Mouse (Mus musculus) liver, postnatal 0 days (tissue): ENCODE data around the gene Gm20388.

ENCODE experiments used
- CTCF ChIP-seq: sonication (generic); IDR thresholded peaks from 2 replicates; pipeline ENCODE4 v1.5.1; 2016; ENCODE audit warnings: antibody characterized with exemption, low read depth
- EP300 ChIP-seq: IDR thresholded peaks from 2 replicates; pipeline ENCODE4 v1.6.1; 2016; ENCODE audit warnings: antibody characterized with exemption, low read depth, mild to moderate bottlenecking

DNA sequence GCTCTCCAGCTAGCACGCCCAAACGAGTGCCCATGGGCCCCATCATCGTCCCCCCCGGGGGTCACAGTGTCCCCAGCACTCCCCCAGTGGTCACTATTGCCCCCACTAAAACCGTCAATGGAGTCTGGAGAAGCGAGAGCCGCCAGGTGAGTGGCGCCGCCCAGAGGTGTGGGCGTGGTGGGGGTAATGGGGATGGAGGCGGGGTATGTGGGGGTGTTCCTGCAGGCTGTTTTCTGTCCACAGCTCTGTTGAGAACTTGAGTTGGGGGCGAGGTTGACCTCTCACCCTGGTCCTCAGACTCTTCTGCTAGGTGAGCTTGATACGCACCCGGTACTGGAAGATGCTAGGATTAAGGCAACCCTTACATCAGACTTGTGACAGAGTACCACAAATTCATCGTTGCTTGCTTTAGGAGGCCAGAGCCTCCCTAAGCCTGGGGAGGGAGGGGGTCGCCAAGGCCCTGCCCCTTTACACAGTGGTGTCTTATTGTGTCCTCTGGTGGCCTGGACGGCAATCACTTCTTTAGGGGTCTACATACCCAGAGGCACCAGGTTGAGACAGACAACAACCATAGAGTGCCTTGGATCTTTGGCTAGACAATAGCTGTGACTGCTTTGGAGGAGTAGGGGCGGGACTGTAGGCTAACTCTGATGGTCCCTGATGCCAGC is 652.2 kb downstream of the Gm20388 start:
- TF ChIP-seq CTCF (no peak), EP300 (no peak)
